Mouse (Mus musculus): Measurements from ENCODE around the gene Tecr.
A peak's percentile ranks its signal among the peaks of the same experiment; 100 is the strongest.

The Tecr gene

DNA sequence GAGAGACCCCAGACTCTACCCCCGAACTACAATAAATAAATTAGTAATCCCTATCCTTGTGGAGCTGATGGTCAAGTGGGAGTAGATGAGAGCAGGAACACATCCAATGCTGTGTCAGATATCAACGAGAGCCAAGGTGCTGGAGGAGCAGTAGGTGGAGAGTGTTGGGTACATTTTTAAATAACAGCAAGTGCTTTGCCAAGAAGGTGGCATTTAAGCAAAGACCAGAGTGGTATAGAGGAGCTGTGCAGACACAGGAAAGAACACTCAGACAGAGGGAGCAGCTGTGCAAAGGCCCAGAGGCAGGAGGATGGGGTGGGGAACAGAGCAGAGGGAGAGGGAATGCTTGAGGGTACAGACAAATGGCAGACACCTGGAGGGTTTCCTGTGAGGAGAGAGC is 9.3 kb upstream of the Tecr start:
- DNase-seq: no peak

DNA sequence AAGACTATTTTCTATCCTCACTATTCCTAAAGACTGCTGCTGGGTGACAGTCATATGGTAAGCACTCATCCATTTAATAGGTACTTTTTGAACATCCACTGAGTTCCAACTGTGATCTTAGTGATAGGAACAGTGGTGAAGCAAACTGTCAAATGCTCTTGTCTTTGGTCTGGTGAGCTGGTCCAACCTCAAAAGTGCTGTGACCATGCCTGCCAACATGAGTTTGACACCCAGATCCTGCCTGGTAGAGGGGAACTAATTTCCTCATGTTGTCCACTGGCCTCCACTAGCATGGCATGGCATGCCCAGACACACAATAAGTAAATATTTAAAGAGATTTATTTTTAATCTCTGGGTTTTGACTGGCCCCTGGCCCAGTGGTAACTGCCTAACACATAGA is 8.9 kb upstream of the Tecr start:
- no peak for DNase-seq

DNA sequence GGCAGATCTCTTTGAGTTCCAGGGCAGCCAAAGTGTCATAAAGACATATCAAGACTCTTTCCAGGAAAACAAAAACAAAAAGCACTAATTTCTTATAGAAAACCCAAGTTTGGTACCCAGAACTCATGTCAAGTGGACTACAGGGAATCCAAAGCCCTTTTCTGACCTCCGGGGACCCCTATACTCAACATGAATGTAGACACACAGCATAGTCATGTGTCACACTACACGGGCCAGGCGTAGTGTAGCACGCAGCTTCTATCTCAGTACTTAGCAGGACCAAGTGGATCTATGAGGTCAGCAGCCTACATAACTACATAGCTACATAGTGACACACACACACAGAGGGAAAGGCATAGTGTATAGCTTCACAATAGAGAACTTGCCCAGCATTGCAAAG is 5.9 kb upstream of the Tecr start:
- no peak for DNase-seq

DNA sequence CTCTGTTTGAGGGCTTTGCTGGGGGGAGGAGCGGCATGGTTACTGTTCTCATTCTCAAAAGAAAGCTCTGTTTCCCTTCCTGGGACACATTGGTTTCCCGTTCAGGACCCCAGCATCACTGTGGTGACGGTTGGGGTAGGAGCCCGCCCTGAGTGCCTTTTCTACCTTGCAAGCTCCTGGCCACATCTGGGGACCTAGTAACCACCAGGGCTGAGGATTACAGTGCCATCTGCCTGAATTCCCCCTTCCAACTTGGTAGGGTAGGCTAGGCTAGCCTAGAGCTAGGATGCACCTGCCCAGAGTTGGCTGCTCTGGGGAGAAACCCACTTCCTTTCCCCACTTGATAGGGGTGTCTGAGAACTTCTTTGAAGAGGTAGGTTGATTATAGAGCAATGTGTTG is 4.2 kb upstream of the Tecr start:
- no peak for DNase-seq

DNA sequence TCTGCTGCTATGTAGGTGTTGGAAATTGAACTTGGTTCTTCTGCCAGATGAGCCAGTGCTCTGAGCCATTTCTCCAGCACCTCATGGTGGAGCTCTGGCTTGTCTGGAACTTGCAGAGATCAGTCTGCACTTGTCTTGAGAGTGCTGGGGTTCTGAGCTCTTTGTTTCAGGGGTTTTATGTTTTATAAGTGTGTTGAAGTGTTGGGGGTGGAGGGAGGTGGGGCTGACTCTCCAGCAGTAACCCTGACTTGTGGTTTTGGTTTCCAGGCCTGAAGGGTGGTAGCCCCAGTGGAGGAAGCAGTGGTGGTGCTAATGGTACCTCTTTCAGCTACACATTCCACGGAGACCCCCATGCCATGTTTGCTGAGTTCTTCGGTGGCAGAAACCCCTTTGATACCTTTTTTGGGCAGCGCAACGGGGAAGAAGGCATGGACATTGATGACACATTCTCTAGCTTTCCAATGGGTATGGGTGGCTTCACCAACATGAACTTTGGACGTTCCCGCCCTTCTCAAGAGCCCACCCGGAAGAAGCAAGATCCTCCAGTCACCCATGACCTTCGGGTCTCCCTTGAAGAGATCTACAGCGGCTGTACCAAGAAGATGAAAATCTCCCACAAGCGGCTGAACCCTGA is 1.9 kb upstream of the Tecr start:
- no peak for DNase-seq

DNA sequence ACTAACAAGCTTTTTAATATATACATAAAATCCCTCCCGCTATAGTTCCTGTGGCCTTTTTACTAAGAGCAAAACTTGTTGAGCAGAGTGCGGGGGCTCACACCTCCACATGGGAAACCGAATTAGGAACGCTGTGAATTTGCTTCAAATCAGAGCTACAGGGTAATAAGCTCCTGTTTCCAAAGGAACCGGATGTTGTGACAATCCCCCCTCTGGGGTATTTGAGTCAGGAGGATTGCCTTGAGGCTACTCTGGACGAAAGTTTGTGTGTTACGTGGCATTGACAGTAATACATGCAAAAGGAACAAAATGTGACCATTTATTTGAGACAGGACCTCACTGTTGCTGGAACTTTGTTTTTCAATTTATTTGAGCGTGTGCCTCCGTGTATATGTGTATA is 1.3 kb upstream of the Tecr start:
- no peak for DNase-seq

DNA sequence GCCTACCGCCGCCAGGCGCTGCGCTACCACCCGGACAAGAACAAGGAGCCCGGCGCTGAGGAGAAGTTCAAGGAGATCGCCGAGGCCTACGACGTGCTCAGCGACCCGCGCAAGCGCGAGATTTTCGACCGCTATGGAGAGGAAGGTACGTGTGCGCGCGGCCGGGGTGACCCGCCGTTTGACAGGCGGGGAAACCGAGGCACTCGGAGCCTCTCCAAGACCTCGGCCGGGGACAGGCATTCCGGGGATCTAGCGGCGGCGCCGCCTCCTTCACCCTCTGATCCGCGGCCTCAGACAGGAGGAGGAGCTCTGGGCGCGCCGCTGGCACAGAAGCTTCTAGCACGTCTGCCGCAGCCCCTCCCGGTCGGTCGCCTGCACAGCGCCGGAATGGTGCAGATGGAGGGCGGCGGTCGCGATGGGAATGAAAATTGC is 643 bp upstream of the Tecr start:
- DNase-seq: peak; percentile 90

DNA sequence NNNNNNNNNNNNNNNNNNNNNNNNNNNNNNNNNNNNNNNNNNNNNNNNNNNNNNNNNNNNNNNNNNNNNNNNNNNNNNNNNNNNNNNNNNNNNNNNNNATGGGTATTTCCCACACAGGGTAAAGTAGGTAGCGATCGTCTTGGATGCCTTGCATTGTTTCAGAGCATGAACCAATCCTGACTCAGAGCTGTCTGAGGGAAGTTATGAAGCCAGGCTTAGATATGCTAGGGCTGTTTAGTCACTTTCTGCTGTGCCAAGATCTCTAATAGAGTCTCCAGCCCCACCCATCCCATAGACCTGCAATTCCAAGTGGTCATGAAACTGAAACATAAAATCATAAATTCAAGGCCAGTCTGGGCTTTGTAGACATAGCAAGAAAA is 5.1 kb downstream of the Tecr start:
- no peak for DNase-seq

DNA sequence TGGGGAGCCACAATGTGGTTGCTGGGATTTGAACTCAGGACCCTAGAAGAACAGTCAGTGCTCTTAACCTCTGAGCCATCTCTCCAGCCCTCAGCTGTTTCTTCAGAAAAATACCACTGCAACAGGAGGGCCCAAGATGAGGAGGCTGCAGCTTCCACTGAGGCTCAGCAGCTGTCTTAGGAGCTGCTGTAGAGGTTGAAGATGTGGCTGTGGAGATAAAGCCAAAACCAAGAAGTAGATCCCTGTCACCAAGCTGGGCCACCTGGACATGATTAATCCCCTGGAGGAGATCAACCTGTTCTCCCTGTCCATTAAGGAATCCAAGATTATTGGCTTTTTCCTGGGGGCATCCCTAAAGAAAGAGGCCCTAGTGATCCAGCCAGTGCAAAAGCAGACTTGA is 8.0 kb downstream of the Tecr start:
- DNase-seq: no peak

DNA sequence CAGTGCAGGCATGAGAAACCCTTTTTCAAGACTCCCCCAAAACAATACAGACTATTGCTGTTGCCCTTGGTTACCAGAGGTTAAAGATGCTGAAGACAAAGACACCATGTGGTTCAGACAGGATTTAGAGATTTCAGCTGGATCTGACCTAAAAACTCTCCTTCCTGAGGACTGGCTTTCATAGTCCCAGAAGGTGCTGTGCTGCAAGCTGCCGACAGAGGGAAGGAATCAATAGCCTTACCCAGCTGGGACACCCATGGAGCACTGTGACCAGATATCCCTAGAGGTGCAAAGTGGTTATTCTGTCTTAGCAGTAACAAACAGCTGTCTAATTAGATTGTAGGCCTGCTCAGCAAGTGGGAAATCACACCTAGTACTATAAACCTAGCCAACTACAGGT is 9.6 kb downstream of the Tecr start:
- DNase-seq: no peak

DNA sequence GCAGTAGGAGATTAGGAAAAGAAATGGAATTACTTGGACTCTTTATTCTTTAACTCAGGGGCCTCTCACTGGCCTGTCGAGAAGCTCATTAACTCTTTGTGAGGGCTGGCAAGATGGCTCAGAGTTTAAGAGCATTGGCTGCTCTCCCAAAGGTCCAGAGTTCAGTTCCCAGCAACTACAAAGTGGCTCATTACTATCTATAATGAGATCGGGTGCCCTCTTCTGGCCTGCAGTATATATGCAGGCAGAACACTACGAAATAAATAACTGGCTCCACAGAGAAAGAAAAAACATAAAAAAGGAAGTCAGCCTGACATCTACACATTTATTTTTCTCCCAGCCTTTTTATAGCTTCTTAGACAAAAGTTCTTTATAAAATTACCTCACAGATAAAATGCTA is 11.4 kb downstream of the Tecr start:
- DNase-seq: peak; percentile 57

DNA sequence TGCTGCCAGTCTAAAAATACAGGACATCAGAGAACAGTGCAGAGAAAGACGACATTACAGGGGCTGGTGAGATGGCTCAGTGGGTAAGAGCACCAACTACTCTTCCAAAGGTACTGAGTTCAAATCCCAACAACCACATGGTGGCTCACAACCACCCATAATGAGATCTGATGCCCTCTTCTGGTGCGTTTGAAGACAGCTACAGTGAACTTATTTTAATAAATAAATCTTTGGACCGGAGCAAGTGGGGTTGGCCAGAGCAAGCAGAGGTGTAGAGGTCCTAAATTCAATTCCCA is 12.8 kb downstream of the Tecr start:
- peak; percentile 35 for DNase-seq

DNA sequence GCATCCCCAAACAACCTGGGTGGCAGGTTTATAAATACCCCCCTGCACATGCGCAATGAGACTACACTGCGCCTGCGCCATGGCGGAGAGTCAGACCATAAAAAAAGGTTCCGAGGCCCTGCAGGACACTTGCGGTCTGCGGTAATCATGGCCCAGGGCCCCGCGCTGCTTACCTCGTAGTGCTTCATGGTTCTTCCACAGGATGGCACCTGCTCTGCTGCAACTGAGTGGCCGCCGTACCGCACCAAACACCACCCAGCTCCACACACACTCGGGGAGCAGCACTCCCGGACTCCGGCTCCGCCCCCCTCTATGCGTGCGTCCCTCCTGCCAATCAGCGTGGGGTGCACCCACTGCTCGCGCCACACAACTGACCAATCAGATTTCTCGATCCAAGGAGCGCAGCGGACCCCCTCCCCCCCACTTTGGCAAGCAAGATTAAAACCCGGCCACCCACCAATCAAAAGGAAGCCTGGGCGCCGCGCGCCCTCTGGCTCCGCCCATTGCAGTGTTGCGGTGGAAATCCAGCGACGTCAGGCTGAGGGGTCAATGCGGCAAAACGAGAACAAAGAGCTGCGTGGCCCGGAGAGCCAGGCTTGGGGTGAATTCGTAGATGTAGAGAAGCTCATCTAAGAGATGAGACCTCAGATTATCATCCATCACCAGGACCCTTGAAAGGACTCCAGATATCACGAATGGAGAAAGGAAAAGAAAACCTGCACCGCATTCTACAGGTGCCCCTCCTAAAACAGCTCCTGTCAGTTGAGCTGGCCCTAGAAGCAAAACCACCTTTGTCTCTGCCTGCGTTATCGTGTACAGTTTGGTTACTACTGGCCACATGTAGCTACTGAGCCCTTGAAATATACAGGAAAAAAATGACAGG is 13.4 kb downstream of the Tecr start:
- peak; percentile 99 for DNase-seq

DNA sequence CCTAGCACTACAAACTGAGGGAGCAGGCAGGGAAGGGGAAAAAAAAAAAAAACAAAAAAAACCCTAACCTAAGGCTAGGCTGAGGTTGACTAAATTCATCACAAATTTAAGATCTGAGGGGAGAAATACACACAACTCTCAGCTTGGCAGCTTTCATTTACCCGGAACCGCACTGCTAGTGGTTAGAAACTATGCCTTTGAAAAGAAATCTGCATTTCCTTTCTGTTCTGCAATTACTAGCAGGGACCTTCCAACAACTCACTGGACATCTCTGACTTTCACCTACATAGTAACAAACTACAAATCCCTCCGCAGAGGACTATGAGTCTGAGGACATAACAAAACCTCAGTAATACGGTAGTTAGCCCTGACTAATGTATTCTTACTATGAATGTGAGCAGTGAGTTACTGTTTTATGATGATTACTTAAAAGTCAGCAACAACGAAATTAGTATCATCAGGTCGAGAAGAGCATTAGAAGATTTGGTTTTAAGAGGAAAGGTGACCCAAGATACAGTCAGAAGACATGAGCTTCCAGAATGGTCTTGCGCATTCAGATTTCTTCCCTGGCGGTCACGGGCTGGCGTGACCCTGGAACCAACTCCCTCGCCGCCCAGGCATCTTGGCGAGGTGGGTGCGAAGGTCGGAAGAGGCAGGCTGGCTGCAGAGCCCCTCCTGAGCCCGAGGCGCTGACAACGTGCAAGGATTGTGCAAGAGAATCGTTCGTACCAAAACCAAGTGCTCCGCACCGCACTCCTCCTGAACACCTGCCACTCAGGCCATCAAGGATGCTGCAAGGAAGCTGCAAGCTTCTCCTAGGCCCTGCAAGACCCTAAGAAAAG is 14.2 kb downstream of the Tecr start:
- DNase-seq: no peak

DNA sequence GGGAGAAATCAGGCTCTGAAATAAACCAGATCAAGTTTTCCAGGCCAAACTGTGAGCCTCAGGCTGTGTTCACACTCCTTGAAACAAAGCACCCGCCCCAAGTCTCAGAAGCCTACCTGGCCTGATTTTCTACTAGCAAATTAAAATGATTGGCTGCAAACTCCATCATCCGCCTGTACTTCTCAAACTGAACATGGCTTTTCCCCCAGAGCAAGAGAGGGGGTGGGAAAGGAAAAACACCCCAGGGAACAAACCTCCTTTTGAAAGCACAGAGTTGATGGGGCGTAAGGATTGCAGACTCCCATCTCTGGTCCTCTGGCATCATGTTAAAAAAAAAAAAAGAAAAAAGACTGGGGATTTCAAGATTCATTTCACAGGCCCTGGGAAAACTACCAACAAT is 15.1 kb downstream of the Tecr start:
- DNase-seq: no peak

DNA sequence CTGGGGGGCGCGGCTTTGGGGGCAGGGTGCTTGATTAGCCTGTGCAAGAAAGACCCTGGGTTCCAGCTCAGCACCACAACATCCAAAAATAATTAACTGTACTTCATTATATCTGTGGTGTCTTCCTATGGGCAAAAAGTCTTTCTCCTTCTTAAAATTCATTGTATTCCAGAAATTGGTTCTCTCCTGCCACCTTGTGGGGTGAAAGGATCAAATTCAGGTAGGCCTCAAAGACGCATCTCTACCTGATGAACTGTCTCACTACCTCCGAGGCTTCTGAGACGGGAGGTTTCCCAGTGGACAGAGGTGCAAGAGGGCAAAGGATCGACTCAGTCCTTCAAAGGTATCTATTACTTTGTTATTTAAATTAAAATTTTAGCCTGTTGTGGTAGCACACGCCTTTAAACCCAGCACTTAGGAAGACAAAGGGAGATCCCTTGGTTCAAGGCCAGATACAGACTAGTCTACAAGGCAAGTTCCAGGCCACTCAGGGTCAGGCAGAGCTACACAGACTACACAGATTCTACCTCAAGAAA is 17.2 kb downstream of the Tecr start:
- DNase-seq: no peak

DNA sequence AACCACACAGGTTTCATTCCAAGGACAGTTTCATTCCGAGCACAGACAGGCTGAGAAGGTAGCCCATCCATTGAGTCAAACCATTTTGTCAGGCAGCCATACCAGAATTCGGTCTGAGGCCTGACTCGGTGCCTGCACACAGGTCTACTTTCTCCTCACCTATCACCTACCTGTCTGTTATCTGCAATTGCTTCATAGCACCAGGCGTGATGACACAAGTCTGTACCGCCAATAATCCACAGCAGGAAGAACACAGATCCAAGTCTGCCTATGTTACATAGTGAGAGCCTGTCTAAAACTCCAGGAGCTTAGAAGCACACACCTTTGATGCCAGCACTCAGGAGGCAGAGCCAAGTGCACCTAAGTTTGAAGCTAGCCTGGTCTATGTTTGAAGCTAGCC is 18.9 kb downstream of the Tecr start:
- no peak for DNase-seq

DNA sequence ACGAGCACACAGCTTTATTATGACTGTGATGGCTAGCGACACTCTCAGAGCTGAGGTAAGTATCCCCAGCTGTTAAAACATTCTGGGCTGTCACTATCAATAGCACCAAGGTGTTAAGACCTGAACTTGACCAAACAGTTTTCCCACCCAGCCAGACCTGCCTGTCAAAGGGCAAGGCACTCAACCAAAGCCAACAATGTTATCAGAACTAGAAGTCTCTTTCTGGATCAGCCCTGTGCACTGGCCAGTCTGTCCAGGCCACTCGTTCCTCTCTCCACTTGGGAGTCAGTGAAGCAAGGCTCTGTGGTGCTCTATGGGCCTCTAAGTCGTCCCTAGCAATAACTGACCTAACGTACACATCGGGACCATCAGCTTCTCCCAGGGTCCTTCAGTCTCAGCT is 20.1 kb downstream of the Tecr start:
- DNase-seq: no peak

DNA sequence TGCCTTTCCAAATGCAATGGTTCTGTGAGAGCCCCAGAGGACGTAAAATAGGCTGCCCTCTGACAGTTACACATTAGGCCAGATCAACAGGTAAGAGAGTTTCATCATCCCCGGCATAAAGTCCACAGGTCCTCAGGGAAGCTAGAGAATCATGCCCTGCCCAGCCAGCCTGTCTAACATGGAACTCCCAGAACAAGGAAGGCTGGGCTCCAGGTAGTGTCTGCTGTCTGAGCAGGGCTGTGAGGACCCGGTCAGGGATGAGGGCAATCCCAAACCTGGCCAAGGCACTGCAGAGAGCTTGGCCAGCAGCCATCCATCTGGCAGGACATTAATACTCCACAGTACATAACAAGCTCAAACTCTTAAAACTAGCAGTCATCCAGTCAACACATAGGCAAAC is 22.4 kb downstream of the Tecr start:
- no peak for DNase-seq

DNA sequence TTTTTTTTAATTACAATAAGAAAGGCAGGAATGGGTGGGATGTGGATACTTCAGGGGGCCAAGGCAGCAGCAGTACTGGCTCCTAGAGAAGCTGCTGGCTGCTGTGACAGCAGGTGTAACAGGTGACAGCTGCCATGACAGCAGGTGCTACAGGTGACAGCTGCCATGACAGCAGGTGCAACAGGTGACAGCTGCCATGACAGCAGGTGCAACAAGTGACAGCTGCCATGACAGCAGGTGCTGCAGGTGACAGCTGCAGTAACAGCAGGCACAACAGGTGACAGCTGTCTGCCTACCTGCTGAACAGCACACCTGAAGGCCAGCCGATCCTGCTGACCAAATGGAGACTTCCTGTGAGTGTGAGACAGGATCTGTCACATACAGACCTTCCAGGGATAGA is 23.0 kb downstream of the Tecr start:
- DNase-seq: no peak

DNA sequence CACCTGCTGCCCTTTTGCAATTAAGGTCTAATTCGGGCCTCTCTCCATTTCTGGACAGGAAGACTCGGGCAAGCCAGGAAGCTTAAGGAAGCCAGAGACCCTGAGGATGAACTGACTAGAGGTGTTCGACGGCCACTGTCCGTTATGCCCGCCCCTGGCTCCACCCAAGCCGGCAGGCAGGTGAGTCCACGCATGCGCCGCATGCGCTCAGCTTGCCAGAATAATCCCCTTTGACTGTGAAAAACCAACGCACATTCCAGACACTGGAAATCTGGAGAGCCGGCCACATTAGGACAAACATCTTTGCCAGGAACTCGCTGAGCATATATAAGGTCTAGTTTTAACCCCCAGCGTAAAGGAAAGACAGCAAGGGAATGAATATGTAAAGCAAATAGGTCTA is 24.5 kb downstream of the Tecr start:
- DNase-seq: no peak

DNA sequence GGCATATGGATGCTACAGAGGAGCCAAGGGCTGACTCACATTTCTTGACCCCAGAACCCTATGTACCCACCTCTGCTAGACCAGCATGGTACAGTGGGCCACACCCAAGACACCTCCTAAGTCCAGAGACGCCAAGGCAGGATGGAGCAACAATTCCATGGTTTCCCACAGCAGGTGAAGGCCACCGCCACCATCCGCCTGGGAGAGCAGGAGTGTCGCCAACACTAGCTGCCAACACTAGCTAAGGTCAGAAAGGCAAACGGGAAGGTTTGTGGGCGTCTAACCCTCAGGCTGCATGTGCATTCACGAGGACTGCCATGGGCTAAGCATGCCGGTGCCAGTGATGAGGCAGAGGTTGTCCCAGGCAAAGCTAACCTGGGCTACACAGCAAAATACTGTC is 25.5 kb downstream of the Tecr start:
- DNase-seq: no peak

DNA sequence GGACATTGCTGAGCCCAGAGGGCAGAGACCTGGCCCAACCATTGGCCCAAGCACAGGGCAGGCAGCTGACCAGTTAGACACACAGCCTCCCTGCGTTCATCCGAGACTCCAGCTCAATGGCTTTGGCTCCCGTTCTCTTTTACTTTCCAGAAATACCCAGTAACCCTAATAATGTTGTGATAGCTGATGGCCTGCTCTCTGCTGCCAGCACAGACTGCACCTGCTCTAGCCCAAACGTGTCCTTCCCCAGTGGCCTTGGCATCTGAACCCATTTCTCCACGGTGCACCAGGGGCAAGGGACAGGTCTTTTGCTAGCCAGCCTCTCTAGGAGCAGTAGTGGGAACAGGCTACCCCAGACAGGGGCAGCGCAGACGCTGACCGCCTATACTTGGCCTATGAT is 26.9 kb downstream of the Tecr start:
- no peak for DNase-seq

DNA sequence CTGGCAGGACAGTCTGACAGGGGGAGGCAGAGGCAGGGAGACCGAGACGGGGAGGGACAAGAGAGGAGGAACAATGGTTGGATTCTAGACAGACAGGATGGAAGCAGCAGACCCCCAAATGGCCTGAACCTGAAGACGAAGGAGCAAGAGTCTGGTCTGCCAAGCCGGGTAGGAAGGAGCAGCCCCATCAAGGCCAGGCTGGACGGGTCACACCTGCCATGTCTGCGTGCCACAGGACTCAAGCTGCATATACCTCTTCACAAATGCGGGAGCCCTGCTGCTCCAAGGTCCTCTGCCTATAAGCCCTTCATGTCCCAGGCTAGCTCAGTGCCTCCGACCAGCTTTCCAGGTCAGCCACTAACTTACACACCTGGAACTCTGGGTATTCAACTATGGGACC is 28.1 kb downstream of the Tecr start:
- DNase-seq: no peak

All from lung, postnatal 36 days (tissue).